Mouse (Mus musculus) liver, embryonic 15.5 days (tissue): ENCODE results near the gene Aoc2. TPM values are rescaled to one million over a fixed set of nuclear protein-coding genes. Genes with fewer than 3 reads are reported as not detected.

Experiments used
- ATAC-seq: fragments of 200-750 bp; cut with Nextera tagmentation; 2 replicates; pipeline ENCODE4 v1.8.0; 2017; ENCODE audit warnings: moderate number of reproducible peaks, mild to moderate bottlenecking, moderate library complexity; ENCODE audit not compliant: insufficient read depth
- H3K27ac ChIP-seq: fragments of 300-500 bp; sonication (generic); replicated peaks from 2 replicates; pipeline ENCODE4 v1.5.1; 2015; ENCODE audit warnings: mild to moderate bottlenecking, inconsistent platforms
- H3K27me3 ChIP-seq: fragments of 300-500 bp; sonication (generic); 2 replicates; pipeline ENCODE4 v1.6.1; 2015; ENCODE audit warnings: mild to moderate bottlenecking, inconsistent platforms
- H3K36me3 ChIP-seq: fragments of 300-500 bp; sonication (generic); replicated peaks from 2 replicates; pipeline ENCODE4 v1.6.1; 2015; ENCODE audit warnings: moderate library complexity, mild to moderate bottlenecking, inconsistent platforms
- H3K4me1 ChIP-seq: fragments of 300-500 bp; sonication (generic); replicated peaks from 2 replicates; pipeline ENCODE4 v1.6.1; 2015; ENCODE audit warnings: inconsistent platforms
- H3K4me2 ChIP-seq: fragments of 300-500 bp; sonication (generic); 2 replicates; pipeline ENCODE4 v1.6.1; 2015; ENCODE audit warnings: moderate library complexity, mild to moderate bottlenecking, inconsistent platforms
- H3K4me3 ChIP-seq: fragments of 300-500 bp; sonication (generic); replicated peaks from 2 replicates; pipeline ENCODE4 v1.5.1; 2015; ENCODE audit warnings: mild to moderate bottlenecking, inconsistent platforms
- H3K9ac ChIP-seq: fragments of 300-500 bp; sonication (generic); 2 replicates; pipeline ENCODE4 v1.6.1; 2015; ENCODE audit warnings: moderate library complexity, mild to moderate bottlenecking, inconsistent platforms
- H3K9me3 ChIP-seq: fragments of 300-500 bp; sonication (generic); replicated peaks from 2 replicates; pipeline ENCODE4 v1.6.1; 2016; ENCODE audit warnings: inconsistent platforms
- WGBS: fragments of 180-500 bp; shearing (Covaris S2); methylation state at CpG from one replicate; pipeline ENCODE4 v1.1.7; 2015; ENCODE audit warnings: mixed read lengths; ENCODE audit not compliant: insufficient replicate concordance; 5-methylcytosine and 5-hydroxymethylcytosine counted together
- polyA plus RNA-seq: library from polyadenylated mRNA; unstranded; fragments of >200 nt; fragmentation: Nextera tagmentation; extraction: Ambion mirVana; gene quantifications from 2 replicates; pipeline ENCODE4 v1.2.1, GENCODE M21; 2015

Gene Aoc2
- polyA plus RNA-seq: 1.4 and 1.5 TPM in 2 replicates

DNA sequence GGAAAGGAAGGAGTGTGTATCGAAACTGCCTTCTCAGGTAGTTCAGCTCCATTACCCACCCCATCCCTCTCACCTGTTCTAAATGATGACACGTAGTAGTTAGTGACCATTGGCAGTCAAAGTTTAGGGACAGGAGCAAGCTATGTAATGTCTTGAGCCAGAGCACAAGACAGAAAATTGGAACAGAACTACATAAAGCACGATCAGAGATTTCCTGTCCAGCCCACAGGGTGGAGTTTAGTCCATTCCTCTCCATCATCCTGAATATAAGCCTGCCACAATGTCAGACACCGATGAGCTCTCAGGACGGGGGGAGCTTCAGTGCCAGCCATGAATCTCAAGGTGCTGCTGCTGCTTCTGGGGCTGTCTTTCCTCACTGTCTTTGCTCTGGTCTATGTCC, at the start of gene Aoc2:
Gene Aoc2, plus strand, starts transcription at position 301 of the 400 bp plus-strand sequence.
- Histone ChIP-seq H3K27ac (no peak within 1 kb of the TSS), H3K9me3 (no peaks in the 10 kb centered on the region), H3K4me1 (peaks cover 3% of the 10 kb centered on the region; the same call in 1 of the 2 replicates), H3K4me3 (no peak within 1 kb of the TSS), H3K9ac (no peak within 1 kb of the TSS), H3K36me3 (peaks cover 76% of the 10 kb centered on the region), H3K4me2 (no peak within 1 kb of the TSS), H3K27me3 (no peaks in the 10 kb centered on the region)
- 81% methylated on average over 5 of the region's 5 CpGs for WGBS
- no peak for ATAC-seq

- 72% methylated on average over 4 of the region's 4 CpGs for WGBS
- H3K9me3 ChIP-seq: no peaks in the 10 kb centered on the region
Observed at GRCm38 (mm10) chr11:101275309-101275708, 49.6 kb upstream of the Aoc2 start.

GRCm38 (mm10) chr11:101276319-101277070, 48.4 kb upstream of the Aoc2 start:
- Histone ChIP-seq H3K27me3 (0 out of 2 replicates have a peak, but pooled peaks cover 12% of the 10 kb centered on the region), H3K9me3 (no peaks in the 10 kb centered on the region), H3K4me2 (peak overlapping the region; percentile 83; the same call in 1 of the 2 replicates), H3K4me3 (no peak overlapping the region), H3K9ac (no peak overlapping the region), H3K27ac (no peak overlapping the region), H3K4me1 (peaks cover 38% of the 10 kb centered on the region), H3K36me3 (peaks cover 16% of the 10 kb centered on the region)
- WGBS: 67% methylated on average over 27 of the region's 27 CpGs
- ATAC-seq: no peak

More at GRCm38 (mm10) chr11:101275309-101275708, 49.6 kb upstream of the Aoc2 start:
- Histone ChIP-seq H3K36me3 (peaks cover 16% of the 10 kb centered on the region), H3K27me3 (peaks cover 22% of the 10 kb centered on the region), H3K4me2 (no peak overlapping the region), H3K27ac (no peak overlapping the region), H3K4me3 (no peak overlapping the region), H3K4me1 (peaks cover 42% of the 10 kb centered on the region), H3K9ac (no peak overlapping the region)
- ATAC-seq: no peak

DNA sequence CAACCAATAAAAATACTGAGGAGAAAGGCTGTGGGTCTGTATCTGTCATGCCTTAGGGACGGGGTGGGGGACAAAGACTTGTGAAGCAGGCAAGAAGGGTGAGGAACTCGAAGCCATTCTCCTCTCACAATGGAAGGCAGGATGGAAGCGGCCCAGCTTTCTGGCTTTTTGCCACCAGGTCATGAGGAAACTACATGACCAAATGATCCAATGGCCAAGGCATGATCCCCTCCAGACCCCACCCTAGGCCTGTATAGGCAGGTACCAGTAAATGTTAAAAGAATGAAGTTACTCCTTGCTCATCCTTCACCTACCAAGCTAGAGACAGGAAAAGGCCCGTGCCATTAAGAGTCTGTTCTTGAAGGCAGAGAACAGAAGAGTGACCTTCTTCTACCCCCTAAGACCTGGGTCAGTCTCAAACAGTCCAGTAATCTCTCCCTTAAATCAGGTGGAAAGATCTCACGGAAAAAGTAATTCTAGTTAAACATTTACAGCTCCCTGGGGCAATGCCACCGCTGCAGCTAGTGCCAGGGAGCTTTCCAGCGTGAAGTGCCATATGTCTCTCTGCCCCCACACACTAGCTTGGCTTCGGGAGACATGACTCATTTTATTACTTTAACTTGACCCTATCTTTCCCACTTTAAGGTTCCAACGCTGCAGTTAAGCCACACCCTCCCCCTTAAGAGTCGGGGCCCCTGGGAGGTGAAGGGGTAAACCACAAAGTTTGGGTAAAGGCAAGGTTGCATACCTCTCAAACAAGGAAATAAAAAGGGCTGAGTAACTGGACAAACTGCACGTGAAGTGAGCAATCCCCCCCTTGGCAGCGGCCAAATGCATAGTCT, 47.3 kb upstream of the Aoc2 start:
- Histone ChIP-seq H3K4me2 (peak overlapping the region; percentile 83), H3K4me1 (peaks cover 38% of the 10 kb centered on the region), H3K27me3 (0 out of 2 replicates have a peak, but pooled peaks cover 4% of the 10 kb centered on the region), H3K9ac (peak overlapping the region; percentile 70), H3K4me3 (peak overlapping the region; percentile 72), H3K9me3 (no peaks in the 10 kb centered on the region), H3K36me3 (peaks cover 16% of the 10 kb centered on the region), H3K27ac (peak overlapping the region; percentile 69)
- ATAC-seq: no peak
- 40% methylated on average over 12 of the region's 12 CpGs for WGBS

GRCm38 (mm10) chr11:101278223-101279192, 46.4 kb upstream of the Aoc2 start, which contains the start of the genes Cntd1 and Coa3:
Gene Cntd1 (plus strand): TSS chr11:101279012.
Gene Coa3 (minus strand): TSS chr11:101279114.
- ATAC-seq: peak; percentile 89

GRCm38 (mm10) chr11:101279193-101279569, 45.7 kb upstream of the Aoc2 start:
- Histone ChIP-seq H3K27me3 (0 out of 2 replicates have a peak, but pooled peaks cover 4% of the 10 kb centered on the region), H3K36me3 (peaks cover 16% of the 10 kb centered on the region), H3K9ac (peak overlapping the region; percentile 70), H3K4me3 (peak overlapping the region; percentile 72), H3K9me3 (no peaks in the 10 kb centered on the region), H3K4me2 (peak overlapping the region; percentile 83), H3K27ac (peak overlapping the region; percentile 69), H3K4me1 (peaks cover 38% of the 10 kb centered on the region)
- WGBS: 58% methylated on average over 14 of the region's 14 CpGs
- peak; percentile 46 for ATAC-seq

More at GRCm38 (mm10) chr11:101278223-101279192, 46.4 kb upstream of the Aoc2 start, which contains the start of the genes Cntd1 and Coa3:
- Histone ChIP-seq H3K4me1 (peaks cover 38% of the 10 kb centered on the region), H3K9me3 (no peaks in the 10 kb centered on the region), H3K36me3 (peaks cover 16% of the 10 kb centered on the region), H3K4me3 (peak within 1 kb of the TSS; percentile 72), H3K27ac (peak within 1 kb of the TSS; percentile 69), H3K4me2 (peak within 1 kb of the TSS; percentile 83), H3K27me3 (0 out of 2 replicates have a peak, but pooled peaks cover 4% of the 10 kb centered on the region), H3K9ac (peak within 1 kb of the TSS; percentile 70)
- 2% methylated on average over 45 of the region's 45 CpGs for WGBS

DNA sequence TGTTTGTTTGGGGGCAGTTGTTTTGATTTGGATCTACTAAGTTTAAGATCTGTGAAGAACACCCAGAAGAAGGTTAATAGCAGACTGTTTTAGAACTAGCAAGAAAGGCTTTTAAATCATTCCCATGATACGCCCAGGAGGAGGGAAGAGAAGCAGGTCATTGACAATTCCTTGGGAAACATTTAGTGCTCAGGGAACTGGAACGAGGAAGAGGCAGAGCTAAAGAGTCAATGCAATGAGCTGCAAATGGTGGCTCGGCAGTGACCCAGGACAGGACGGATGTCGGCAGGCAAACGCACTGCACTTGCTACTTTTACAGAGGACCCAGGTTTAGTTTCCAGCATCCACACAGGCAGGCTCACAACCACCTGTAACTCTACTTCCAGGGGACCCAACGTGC, 44.0 kb upstream of the Aoc2 start:
- 62% methylated on average over 7 of the region's 7 CpGs for WGBS
- peaks cover 31% of the 10 kb centered on the region for H3K36me3 ChIP-seq
- H3K4me1 ChIP-seq: peaks cover 37% of the 10 kb centered on the region
- H3K4me2 ChIP-seq: no peak overlapping the region
- H3K27ac ChIP-seq: no peak overlapping the region
- ATAC-seq: no peak
- no peaks in the 10 kb centered on the region for H3K9me3 ChIP-seq
- H3K9ac ChIP-seq: no peak overlapping the region
- 0 out of 2 replicates have a peak, but pooled peaks cover 4% of the 10 kb centered on the region for H3K27me3 ChIP-seq
- H3K4me3 ChIP-seq: no peak overlapping the region

DNA sequence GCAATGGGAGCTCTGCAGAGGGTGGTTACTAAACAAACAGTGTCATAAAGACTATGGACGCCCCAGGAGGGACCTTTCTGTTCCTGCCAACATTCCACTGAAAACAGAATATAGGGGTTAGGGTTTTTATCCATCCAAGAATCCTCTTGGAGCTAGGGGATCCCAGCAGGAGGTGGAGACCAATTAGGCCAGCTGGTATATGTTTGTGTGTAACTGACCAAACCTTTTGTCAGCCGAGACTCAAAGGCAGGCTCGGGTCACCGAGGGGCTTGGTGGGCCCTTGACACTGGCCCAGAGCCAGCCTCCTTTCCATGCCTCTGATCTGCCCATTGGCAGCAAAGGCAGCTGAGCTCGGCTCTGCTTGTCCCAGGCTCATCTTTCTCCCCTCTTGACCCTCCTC, 42.0 kb upstream of the Aoc2 start:
- H3K9me3 ChIP-seq: no peaks in the 10 kb centered on the region
- H3K4me1 ChIP-seq: peaks cover 17% of the 10 kb centered on the region
- H3K4me2 ChIP-seq: no peak overlapping the region
- H3K27me3 ChIP-seq: 0 out of 2 replicates have a peak, but pooled peaks cover 4% of the 10 kb centered on the region
- 52% methylated on average over 5 of the region's 5 CpGs for WGBS
- H3K4me3 ChIP-seq: no peak overlapping the region
- H3K27ac ChIP-seq: no peak overlapping the region
- no peak overlapping the region for H3K9ac ChIP-seq
- peaks cover 31% of the 10 kb centered on the region for H3K36me3 ChIP-seq
- no peak for ATAC-seq

DNA sequence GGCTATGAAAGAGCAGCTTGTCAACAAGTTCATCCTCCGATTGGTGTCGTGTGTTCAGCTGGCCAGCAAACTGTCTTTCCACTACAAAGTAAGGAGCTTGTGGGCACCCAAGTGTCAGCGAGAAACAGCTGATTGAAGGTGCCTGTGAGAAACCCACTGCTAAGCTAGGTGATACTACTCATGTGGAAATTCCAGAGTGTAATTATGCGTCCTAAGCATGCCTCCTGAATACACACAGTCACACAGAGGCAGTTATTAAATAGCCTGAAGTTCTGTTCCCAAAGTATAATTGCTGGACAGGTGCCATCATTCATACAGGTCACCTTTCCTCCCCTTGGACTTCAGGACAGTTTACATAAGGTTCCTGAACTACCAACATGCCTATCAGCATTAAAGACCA, 41.1 kb upstream of the Aoc2 start:
- H3K27me3 ChIP-seq: 0 out of 2 replicates have a peak, but pooled peaks cover 4% of the 10 kb centered on the region
- no peak overlapping the region for H3K4me3 ChIP-seq
- peaks cover 10% of the 10 kb centered on the region for H3K4me1 ChIP-seq
- WGBS: 68% methylated on average over 4 of the region's 4 CpGs
- H3K36me3 ChIP-seq: peaks cover 41% of the 10 kb centered on the region
- no peak for ATAC-seq
- no peaks in the 10 kb centered on the region for H3K9me3 ChIP-seq
- no peak overlapping the region for H3K9ac ChIP-seq
- H3K4me2 ChIP-seq: no peak overlapping the region
- no peak overlapping the region for H3K27ac ChIP-seq

DNA sequence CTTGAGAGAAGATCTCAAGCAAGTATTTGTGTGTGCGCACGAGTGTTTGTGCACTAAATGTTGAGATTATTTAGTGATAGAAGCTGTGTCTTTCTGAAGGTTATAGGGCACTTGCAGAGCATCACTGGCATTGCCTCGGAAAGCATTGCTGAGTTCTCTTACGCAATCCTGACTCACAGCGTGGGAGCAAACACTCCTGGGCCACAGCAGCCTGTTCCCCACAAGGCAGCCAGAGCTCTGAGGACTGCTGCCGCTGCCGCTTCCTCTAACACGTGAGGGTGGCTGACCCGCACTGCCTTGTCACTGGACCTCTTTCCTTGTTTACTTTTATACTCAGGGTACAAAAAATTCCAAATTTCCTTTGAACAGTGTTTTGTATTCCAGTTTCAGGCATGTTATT, 37.6 kb upstream of the Aoc2 start:
- H3K9me3 ChIP-seq: no peaks in the 10 kb centered on the region
- 66% methylated on average over 9 of the region's 9 CpGs for WGBS
- no peak overlapping the region for H3K27ac ChIP-seq
- H3K36me3 ChIP-seq: peaks cover 76% of the 10 kb centered on the region
- H3K4me3 ChIP-seq: no peak overlapping the region
- H3K27me3 ChIP-seq: no peaks in the 10 kb centered on the region
- H3K4me1 ChIP-seq: no peaks in the 10 kb centered on the region; the same call in 1 of the 2 replicates
- ATAC-seq: no peak
- H3K4me2 ChIP-seq: no peak overlapping the region
- no peak overlapping the region for H3K9ac ChIP-seq
